Mouse (Mus musculus) 416B (cell line): ENCODE measurements around the gene Samhd1.

Experiments used
- DNase-seq: peaks from one replicate; pipeline ENCODE4 v3.0.0; 2011; ENCODE audit warnings: low read depth

Samhd1 gene

GRCm38 (mm10) chr2:157135014-157135413 is at the start of gene Samhd1:
Gene Samhd1, minus strand, starts transcription at chr2:157135265.
- peak; percentile 97 for DNase-seq

GRCm38 (mm10) chr2:157178167-157178566 is 43.1 kb upstream of the Samhd1 start:
- no peak for DNase-seq

GRCm38 (mm10) chr2:157176248-157176647 is 41.2 kb upstream of the Samhd1 start:
- DNase-seq = no peak

- DNase-seq = peak; percentile 49
Measured at GRCm38 (mm10) chr2:157174416-157174815, 39.4 kb upstream of the Samhd1 start.

- DNase-seq = no peak
Measured at GRCm38 (mm10) chr2:157173555-157173954, 38.5 kb upstream of the Samhd1 start.

GRCm38 (mm10) chr2:157172984-157173383 is 37.9 kb upstream of the Samhd1 start:
- no peak for DNase-seq

- DNase-seq = no peak
Measured at GRCm38 (mm10) chr2:157170626-157171025, 35.6 kb upstream of the Samhd1 start.

GRCm38 (mm10) chr2:157170166-157170565 is 35.1 kb upstream of the Samhd1 start:
- DNase-seq = peak; percentile 29

- no peak for DNase-seq
Measured at GRCm38 (mm10) chr2:157166371-157167080, 31.5 kb upstream of the Samhd1 start.

- peak; percentile 20 for DNase-seq
Measured at GRCm38 (mm10) chr2:157165312-157166224, 30.5 kb upstream of the Samhd1 start.

GRCm38 (mm10) chr2:157164101-157164500 is 29.0 kb upstream of the Samhd1 start:
- DNase-seq = no peak

GRCm38 (mm10) chr2:157156079-157156478 is 21.0 kb upstream of the Samhd1 start:
- DNase-seq = no peak

- DNase-seq = no peak
Measured at GRCm38 (mm10) chr2:157153235-157153634, 18.2 kb upstream of the Samhd1 start.

GRCm38 (mm10) chr2:157148417-157148816 is 13.4 kb upstream of the Samhd1 start:
- DNase-seq = no peak

- DNase-seq = peak; percentile 72
Measured at GRCm38 (mm10) chr2:157147397-157148020, 12.4 kb upstream of the Samhd1 start.

- DNase-seq = no peak
Measured at GRCm38 (mm10) chr2:157145173-157145572, 10.1 kb upstream of the Samhd1 start.

GRCm38 (mm10) chr2:157144132-157144531 is 9.1 kb upstream of the Samhd1 start:
- DNase-seq = no peak

- no peak for DNase-seq
Measured at GRCm38 (mm10) chr2:157141962-157142361, 6.9 kb upstream of the Samhd1 start.

- DNase-seq = no peak
Measured at GRCm38 (mm10) chr2:157139251-157139802, 4.3 kb upstream of the Samhd1 start.

GRCm38 (mm10) chr2:157138808-157139207 is 3.7 kb upstream of the Samhd1 start:
- peak; percentile 42 for DNase-seq

GRCm38 (mm10) chr2:157137959-157138731 is 3.1 kb upstream of the Samhd1 start:
- peak; percentile 77 for DNase-seq
